Mouse (Mus musculus) liver, embryonic 16.5 days (tissue): ENCODE data around the gene Ctnna3. TPM values are rescaled to one million over a fixed set of nuclear protein-coding genes. Genes with fewer than 3 reads are reported as not detected.
"Not testable (repeated sequence)": the region's sequence is repeated elsewhere in the genome, so short reads cannot be mapped to it uniquely, and the experiment has no call there.

ENCODE experiments used
- ATAC-seq: fragments of 200-750 bp; cut with Nextera tagmentation; 2 replicates; pipeline ENCODE4 v1.8.0; 2017; ENCODE audit warnings: low read depth, mild to moderate bottlenecking, moderate number of reproducible peaks, moderate library complexity
- H3K27ac ChIP-seq: fragments of 300-500 bp; sonication (generic); 2 replicates; pipeline ENCODE4 v1.5.1; 2014; ENCODE audit warnings: mild to moderate bottlenecking, low read length
- H3K27me3 ChIP-seq: fragments of 300-500 bp; sonication (generic); 2 replicates; pipeline ENCODE4 v1.6.1; 2014; ENCODE audit warnings: low read depth, low read length, mixed read lengths; ENCODE audit not compliant: control insufficient read depth, insufficient read depth
- H3K36me3 ChIP-seq: fragments of 300-500 bp; sonication (generic); 2 replicates; pipeline ENCODE4 v1.6.1; 2014; ENCODE audit warnings: mild to moderate bottlenecking; ENCODE audit not compliant: control insufficient read depth, insufficient read depth
- H3K4me1 ChIP-seq: fragments of 300-500 bp; sonication (generic); 2 replicates; pipeline ENCODE4 v1.6.1; 2014; ENCODE audit warnings: low read depth, low read length, mixed read lengths; ENCODE audit not compliant: control insufficient read depth
- H3K4me2 ChIP-seq: fragments of 300-500 bp; sonication (generic); 2 replicates; pipeline ENCODE4 v1.6.1; 2014; ENCODE audit warnings: low read depth, low read length, mixed read lengths
- H3K4me3 ChIP-seq: fragments of 300-500 bp; sonication (generic); 2 replicates; pipeline ENCODE4 v1.5.1; 2014; ENCODE audit warnings: low read depth, mild to moderate bottlenecking, low read length
- H3K9ac ChIP-seq: fragments of 300-500 bp; sonication (generic); 2 replicates; pipeline ENCODE4 v1.6.1; 2014; ENCODE audit warnings: low read depth, low read length
- H3K9me3 ChIP-seq: fragments of 300-500 bp; sonication (generic); replicated peaks from 2 replicates; pipeline ENCODE4 v1.6.1; 2016; ENCODE audit warnings: low read length; ENCODE audit not compliant: control insufficient read depth
- WGBS: fragments of 180-500 bp; shearing (Covaris S2); extraction: QIAGEN DNeasy Blood & Tissue Kit; methylation state at CpG from one replicate; pipeline ENCODE4 v1.1.7; 2014; ENCODE audit not compliant: insufficient replicate concordance; 5-methylcytosine and 5-hydroxymethylcytosine counted together
- polyA plus RNA-seq: library from polyadenylated mRNA; unstranded; fragments of >200 nt; fragmentation: Nextera tagmentation; extraction: Ambion mirVana; gene quantifications from 2 replicates; pipeline ENCODE4 v1.2.1, GENCODE M21; 2015

Gene Ctnna3
- polyA plus RNA-seq, 1 experiment from 2014 or later = 0.11 TPM

DNA sequence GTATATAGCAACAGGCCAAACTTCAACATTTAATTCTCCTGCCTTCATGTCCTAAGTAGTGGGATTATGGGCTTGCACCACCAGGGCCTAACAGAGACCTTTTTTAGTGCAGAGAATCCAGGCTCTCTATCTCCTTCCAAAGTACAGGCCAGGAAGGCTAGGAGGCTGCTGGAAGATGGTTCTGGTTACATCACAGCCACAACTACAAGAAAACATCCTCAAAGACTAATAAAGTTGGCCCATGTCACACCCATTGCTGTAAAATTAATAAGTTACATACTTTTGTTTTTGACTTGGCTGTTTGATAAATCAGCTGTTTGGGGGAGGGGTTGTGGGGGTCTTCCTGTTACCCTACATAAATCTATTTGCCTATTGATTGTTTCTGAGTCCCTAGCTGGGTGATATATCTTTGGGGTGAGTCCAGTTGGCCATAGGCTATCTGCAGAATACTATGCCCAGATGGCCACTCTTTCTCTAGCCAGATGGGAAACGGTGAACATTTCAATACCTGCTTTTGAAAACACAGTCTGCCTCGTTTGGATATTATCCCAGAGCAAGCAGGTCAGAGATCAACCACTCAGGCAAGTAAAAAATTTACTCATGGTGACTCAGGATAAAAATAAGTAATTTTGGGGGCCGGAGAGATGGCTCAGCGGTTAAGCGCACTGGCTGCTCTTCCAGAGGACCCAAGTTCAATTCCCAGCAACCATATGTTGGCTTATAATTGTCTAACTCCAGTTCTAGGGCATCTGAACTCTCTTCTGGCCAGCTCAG is 27.0 kb upstream of the Ctnna3 start:
- H3K27me3 ChIP-seq = no peaks in the 10 kb centered on the region
- WGBS = 70% methylated on average over 5 of the region's 5 CpGs
- H3K4me3 ChIP-seq = no peak overlapping the region
- peak; percentile 51 for ATAC-seq
- no peak overlapping the region for H3K4me2 ChIP-seq
- no peaks in the 10 kb centered on the region for H3K4me1 ChIP-seq
- peak overlapping the region; percentile 41; the same call in 1 of the 2 replicates for H3K27ac ChIP-seq
- H3K36me3 ChIP-seq = peaks cover 5% of the 10 kb centered on the region
- H3K9ac ChIP-seq = no peak overlapping the region
- H3K9me3 ChIP-seq = no peaks in the 10 kb centered on the region

DNA sequence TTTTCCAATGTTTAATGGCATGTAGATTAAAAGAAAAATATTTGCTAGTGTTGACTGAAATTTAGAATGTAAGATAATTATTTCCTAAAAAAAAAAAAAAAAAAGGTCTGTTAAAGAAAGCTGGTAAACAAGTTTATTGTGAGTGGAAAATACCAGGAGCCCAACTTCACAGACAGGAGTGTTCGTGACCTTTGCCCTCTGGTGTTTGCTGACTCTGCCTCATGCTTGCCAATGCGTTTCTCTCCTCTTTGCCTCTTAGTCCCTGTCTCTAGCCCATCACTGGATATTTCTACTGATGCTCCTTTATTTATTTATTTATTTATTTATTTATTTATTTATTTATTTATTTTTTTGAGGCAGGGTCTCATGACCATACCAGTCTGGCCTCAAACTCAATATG is 26.3 kb upstream of the Ctnna3 start:
- Histone ChIP-seq H3K4me2 (no peak overlapping the region), H3K9me3 (no peaks in the 10 kb centered on the region), H3K36me3 (peaks cover 5% of the 10 kb centered on the region), H3K27me3 (no peaks in the 10 kb centered on the region), H3K4me1 (no peaks in the 10 kb centered on the region), H3K4me3 (no peak overlapping the region), H3K27ac (no peak overlapping the region), H3K9ac (no peak overlapping the region)
- 47% methylated on average over 2 of the region's 2 CpGs for WGBS
- ATAC-seq = no peak

DNA sequence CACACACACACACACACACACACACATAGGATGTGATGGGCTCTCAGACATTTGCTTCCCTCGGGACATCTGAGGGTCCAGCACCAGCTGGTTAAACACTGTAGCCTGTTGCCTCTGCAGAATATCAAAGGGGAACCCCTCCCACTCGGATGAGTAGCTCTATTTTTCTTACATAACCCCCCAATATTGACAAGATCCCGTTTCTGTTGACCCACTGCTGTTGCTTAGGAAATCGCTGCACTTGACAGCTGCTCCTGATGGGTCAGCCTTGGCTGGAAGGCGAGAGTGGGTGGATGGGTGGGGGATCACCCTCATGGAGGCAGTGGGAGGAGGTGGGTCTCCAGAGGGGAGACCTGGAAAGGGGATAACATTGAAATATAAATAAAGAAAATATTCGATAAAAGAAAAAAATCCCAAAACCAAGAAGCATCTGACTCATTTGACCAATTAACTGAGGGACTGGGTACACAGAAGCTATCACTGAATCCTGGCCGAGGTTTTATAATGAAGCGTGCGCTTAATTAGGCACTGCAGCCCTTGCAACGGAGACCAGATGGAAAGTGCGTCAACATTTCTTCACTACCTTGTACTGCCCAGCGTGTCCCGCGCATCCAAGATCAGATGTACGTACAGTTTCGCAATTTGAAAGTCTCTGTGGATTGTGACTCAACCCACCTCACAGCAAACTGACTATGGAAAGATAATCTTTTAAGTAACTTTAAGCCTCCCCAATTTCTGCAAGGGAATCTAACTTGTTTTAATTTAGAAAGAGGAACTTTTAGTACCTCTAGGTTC is 19.5 kb upstream of the Ctnna3 start:
- Histone ChIP-seq H3K4me3 (no peak overlapping the region), H3K9me3 (no peaks in the 10 kb centered on the region), H3K36me3 (peaks cover 5% of the 10 kb centered on the region), H3K27me3 (no peaks in the 10 kb centered on the region), H3K9ac (no peak overlapping the region), H3K4me2 (peak overlapping the region; percentile 19; the same call in 1 of the 2 replicates), H3K27ac (no peak overlapping the region), H3K4me1 (no peaks in the 10 kb centered on the region; the same call in 1 of the 2 replicates)
- ATAC-seq = peak; percentile 70
- 56% methylated on average over 16 of the region's 16 CpGs for WGBS

DNA sequence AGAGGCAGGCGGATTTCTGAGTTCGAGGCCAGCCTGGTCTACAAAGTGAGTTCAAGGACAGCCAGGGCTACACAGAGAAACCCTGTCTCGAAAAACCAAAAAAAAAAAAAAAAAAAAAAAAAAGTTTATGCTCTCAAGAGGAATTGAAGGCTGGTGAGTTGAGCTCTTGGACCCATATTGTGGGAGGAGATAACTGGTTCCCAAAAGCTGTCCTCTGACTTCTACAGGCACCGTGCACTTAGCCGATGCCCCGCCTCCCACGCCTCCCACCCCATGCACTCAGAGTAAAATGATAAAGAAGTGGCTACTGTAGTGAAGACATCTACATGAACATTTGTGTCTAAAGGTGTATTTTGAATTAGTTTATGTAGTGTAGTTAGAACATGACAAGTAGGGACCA is 18.2 kb upstream of the Ctnna3 start:
- H3K4me2 ChIP-seq, H3K9ac ChIP-seq, H3K9me3 ChIP-seq, ATAC-seq, H3K36me3 ChIP-seq, H3K27me3 ChIP-seq, H3K4me3 ChIP-seq, H3K27ac ChIP-seq, H3K4me1 ChIP-seq: not testable (repeated sequence)
- WGBS = 44% methylated on average over 6 of the region's 7 CpGs

DNA sequence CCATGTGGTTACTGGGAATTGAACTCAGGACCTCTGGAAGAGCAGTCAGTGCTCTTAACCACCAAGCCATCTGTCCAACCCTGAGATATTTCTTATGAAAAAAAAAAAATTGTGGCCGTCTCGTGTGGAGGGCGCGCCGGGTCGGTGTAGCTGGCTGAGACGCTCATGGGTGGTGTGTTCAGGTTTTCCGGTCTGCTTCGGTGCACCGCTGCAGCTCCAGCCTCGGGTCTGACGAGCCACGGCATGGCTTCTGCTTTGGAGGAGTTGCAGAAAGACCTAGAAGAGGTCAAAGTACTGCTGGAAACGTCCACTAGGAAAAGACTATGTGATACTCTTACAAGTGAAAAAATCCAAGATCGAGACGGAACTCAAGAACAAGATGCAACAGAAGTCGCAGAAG is 17.1 kb upstream of the Ctnna3 start:
- whole genome bisulfite sequencing = 77% methylated on average over 17 of the region's 17 CpGs
- ATAC-seq = no peak
- Histone ChIP-seq H3K36me3 (no peaks in the 10 kb centered on the region), H3K27ac (no peak overlapping the region), H3K27me3 (no peaks in the 10 kb centered on the region), H3K4me1 (no peaks in the 10 kb centered on the region; the same call in 1 of the 2 replicates), H3K9ac (no peak overlapping the region), H3K9me3 (no peaks in the 10 kb centered on the region), H3K4me2 (no peak overlapping the region), H3K4me3 (no peak overlapping the region)

DNA sequence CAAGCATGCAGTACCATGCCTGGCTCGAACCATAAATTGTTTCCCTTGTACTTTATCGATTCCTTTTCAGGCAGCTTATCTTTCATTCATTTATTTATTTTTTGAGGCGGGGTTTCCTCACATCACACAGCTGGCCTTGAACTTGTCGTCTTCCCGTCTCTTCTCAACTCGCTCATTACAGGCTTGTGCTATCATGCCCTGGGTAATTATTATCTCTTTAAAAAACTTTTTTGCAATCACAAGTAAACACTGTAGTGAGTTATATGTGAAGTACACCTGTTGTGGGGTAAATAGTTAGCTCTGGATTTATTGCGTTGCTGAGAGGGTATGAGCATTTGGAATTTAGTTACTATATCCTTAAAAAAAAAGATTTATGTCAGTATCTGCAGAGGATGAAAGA is 14.6 kb upstream of the Ctnna3 start:
- no peak overlapping the region for H3K4me2 ChIP-seq
- no peaks in the 10 kb centered on the region; the same call in 1 of the 2 replicates for H3K4me1 ChIP-seq
- no peak overlapping the region for H3K27ac ChIP-seq
- H3K9me3 ChIP-seq = no peaks in the 10 kb centered on the region
- H3K9ac ChIP-seq = no peak overlapping the region
- 42% methylated on average over 7 of the region's 7 CpGs for WGBS
- H3K27me3 ChIP-seq = no peaks in the 10 kb centered on the region
- H3K4me3 ChIP-seq = no peak overlapping the region
- no peaks in the 10 kb centered on the region for H3K36me3 ChIP-seq
- ATAC-seq = peak; percentile 45

DNA sequence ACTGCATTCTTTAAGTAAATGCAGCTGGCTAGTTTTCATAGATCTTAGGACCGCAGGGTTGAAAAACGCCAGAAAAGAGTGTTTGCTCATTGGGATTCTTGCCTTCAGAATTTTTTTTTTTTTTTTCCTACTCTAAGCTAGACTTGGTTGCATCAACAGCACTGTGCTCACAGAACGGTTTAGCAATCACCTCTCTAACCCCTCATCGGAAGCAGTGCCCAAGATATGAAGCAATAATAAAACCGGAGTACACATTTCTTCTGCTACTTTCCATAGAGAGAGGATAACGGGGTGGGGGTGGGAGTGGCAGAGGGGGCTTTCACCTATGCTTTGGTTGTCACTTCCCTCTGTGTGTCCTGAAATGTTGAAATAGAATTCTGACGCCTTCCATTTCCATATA is 14.0 kb upstream of the Ctnna3 start:
- 29% methylated on average over 7 of the region's 7 CpGs for WGBS
- Histone ChIP-seq H3K4me1 (no peaks in the 10 kb centered on the region; the same call in 1 of the 2 replicates), H3K4me2 (peak overlapping the region; percentile 2), H3K9me3 (no peaks in the 10 kb centered on the region), H3K9ac (no peak overlapping the region), H3K36me3 (no peaks in the 10 kb centered on the region), H3K4me3 (no peak overlapping the region), H3K27ac (peak overlapping the region; percentile 27; the same call in 1 of the 2 replicates), H3K27me3 (no peaks in the 10 kb centered on the region)
- ATAC-seq = peak; percentile 51; the same call in 1 of the 2 replicates

DNA sequence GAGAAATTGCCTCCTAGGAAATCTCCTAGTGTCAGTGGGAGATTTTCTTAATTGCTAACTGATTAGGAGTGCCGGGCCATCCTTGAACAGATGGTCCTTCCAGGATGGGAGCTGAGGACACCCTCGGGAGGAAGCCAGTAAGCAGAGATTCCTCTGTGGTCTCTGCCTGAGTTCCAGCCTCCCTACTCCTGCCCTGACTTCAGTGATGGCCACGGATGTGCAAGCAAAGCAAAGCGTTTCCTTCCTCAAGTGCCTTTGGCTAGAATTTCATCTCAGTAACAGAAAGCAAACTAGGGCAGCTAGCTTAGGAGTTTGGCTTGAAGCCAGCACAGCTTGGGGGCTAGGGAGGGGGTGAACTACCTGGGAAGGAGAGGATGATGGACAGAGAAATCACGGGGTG is 12.8 kb upstream of the Ctnna3 start:
- Histone ChIP-seq H3K9ac (no peak overlapping the region), H3K27ac (no peak overlapping the region), H3K4me1 (no peaks in the 10 kb centered on the region; the same call in 1 of the 2 replicates), H3K9me3 (no peaks in the 10 kb centered on the region), H3K4me2 (no peak overlapping the region), H3K36me3 (no peaks in the 10 kb centered on the region), H3K27me3 (no peaks in the 10 kb centered on the region), H3K4me3 (no peak overlapping the region)
- WGBS = 37% methylated on average over 5 of the region's 5 CpGs
- no peak for ATAC-seq
